Mouse (Mus musculus) liver, adult 2 months (tissue): ENCODE results near the gene Slc25a25.

Source experiments
- CTCF ChIP-seq: fragments of 200-500 bp; IDR thresholded peaks from 2 replicates; pipeline ENCODE4 v1.5.1; 2011; ENCODE audit warnings: low read depth, low read length, control low read depth
- POLR2A ChIP-seq: fragments of 200-500 bp; IDR thresholded peaks from 2 replicates; pipeline ENCODE4 v1.6.1; 2011; ENCODE audit warnings: low read length, control low read depth; ENCODE audit not compliant: insufficient read depth; ENCODE audit errors: extremely low read depth

DNA sequence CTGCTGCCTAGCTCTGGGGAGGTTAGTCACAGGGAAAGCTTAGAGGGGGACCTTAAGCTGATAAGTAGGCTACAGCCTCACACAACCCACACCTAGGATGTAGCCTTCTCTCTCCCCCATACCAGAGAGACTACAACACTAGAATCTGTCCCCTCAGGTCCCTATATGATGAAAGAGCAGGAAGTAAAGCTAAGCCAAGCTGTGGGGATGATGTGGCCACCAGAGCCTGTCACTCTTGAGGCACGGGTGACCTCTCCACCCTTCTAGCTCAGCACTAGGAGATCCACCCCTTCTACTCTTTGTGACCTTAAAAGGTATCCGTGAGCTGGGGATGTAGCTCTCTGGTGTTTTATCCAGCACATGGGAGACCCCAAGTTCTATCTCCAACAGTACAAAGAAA is 62.1 kb downstream of the Slc25a25 start:
- no peak for TF ChIP-seq POLR2A
- no peak for TF ChIP-seq CTCF
